Mouse (Mus musculus): ENCODE measurements around the gene Gbgt1. TPM values are rescaled to one million over a fixed set of nuclear protein-coding genes. Genes with fewer than 3 reads are reported as not detected.
A peak's percentile ranks its signal among the peaks of the same experiment; 100 is the strongest.
"Not testable (repeated sequence)": the region's sequence is repeated elsewhere in the genome, so short reads cannot be mapped to it uniquely, and the experiment has no call there.

Gbgt1 gene
- 0.76 to 1.8 TPM in 2 of 3 replicates, not detected in the other for total RNA-seq (2017)

GRCm38 (mm10) chr2:28496671-28497070 lies at the start of gene Gbgt1:
TSS of gene Gbgt1 (plus strand) at chr2:28496891.
- ATAC-seq (replicated peaks; ENCODE audit: insufficient number of reproducible peaks, low FRiP score, low TSS enrichment, poor library complexity, severe bottlenecking), result 0 out of 2 replicates have a peak, but pooled peaks have one; percentile 8

GRCm38 (mm10) chr2:28447315-28447670 lies 49.4 kb upstream of the Gbgt1 start:
- no peak for ATAC-seq (replicated peaks; ENCODE audit: insufficient number of reproducible peaks, low FRiP score, low TSS enrichment, poor library complexity, severe bottlenecking)

GRCm38 (mm10) chr2:28451663-28452062 lies 45.0 kb upstream of the Gbgt1 start:
- ATAC-seq (replicated peaks; ENCODE audit: insufficient number of reproducible peaks, low FRiP score, low TSS enrichment, poor library complexity, severe bottlenecking), result no peak

GRCm38 (mm10) chr2:28453539-28453938 lies 43.2 kb upstream of the Gbgt1 start:
- no peak for ATAC-seq (replicated peaks; ENCODE audit: insufficient number of reproducible peaks, low FRiP score, low TSS enrichment, poor library complexity, severe bottlenecking)

GRCm38 (mm10) chr2:28456616-28457015 lies 40.1 kb upstream of the Gbgt1 start:
- no peak for ATAC-seq (replicated peaks; ENCODE audit: insufficient number of reproducible peaks, low FRiP score, low TSS enrichment, poor library complexity, severe bottlenecking)

- peak; percentile 32; the same call in 1 of the 2 replicates for ATAC-seq (replicated peaks; ENCODE audit: insufficient number of reproducible peaks, low FRiP score, low TSS enrichment, poor library complexity, severe bottlenecking)
These were observed 32.8 kb upstream of the Gbgt1 start for GRCm38 (mm10) chr2:28463919-28464318.

- no peak for ATAC-seq (replicated peaks; ENCODE audit: insufficient number of reproducible peaks, low FRiP score, low TSS enrichment, poor library complexity, severe bottlenecking)
These were observed 31.8 kb upstream of the Gbgt1 start for GRCm38 (mm10) chr2:28464919-28465318.

- ATAC-seq (replicated peaks; ENCODE audit: insufficient number of reproducible peaks, low FRiP score, low TSS enrichment, poor library complexity, severe bottlenecking), result 0 out of 2 replicates have a peak, but pooled peaks have one; percentile 37
These were observed 30.7 kb upstream of the Gbgt1 start, which contains the start of gene 1700007K13Rik for GRCm38 (mm10) chr2:28465836-28466518. TSS of gene 1700007K13Rik (minus strand) at chr2:28466332.

GRCm38 (mm10) chr2:28467860-28468485 lies 28.7 kb upstream of the Gbgt1 start, which contains the start of gene Mrps2:
TSS of gene Mrps2 (plus strand) at chr2:28468066.
- peak; percentile 74 for ATAC-seq (replicated peaks; ENCODE audit: insufficient number of reproducible peaks, low FRiP score, low TSS enrichment, poor library complexity, severe bottlenecking)

- ATAC-seq (replicated peaks; ENCODE audit: insufficient number of reproducible peaks, low FRiP score, low TSS enrichment, poor library complexity, severe bottlenecking), result no peak
These were observed 28.0 kb upstream of the Gbgt1 start for GRCm38 (mm10) chr2:28468486-28469225.

- no peak for ATAC-seq (replicated peaks; ENCODE audit: insufficient number of reproducible peaks, low FRiP score, low TSS enrichment, poor library complexity, severe bottlenecking)
These were observed 27.2 kb upstream of the Gbgt1 start for GRCm38 (mm10) chr2:28469461-28469860.

- ATAC-seq (replicated peaks; ENCODE audit: insufficient number of reproducible peaks, low FRiP score, low TSS enrichment, poor library complexity, severe bottlenecking), result no peak
These were observed 26.1 kb upstream of the Gbgt1 start for GRCm38 (mm10) chr2:28470591-28470990.

- not testable (repeated sequence) for ATAC-seq (replicated peaks; ENCODE audit: insufficient number of reproducible peaks, low FRiP score, low TSS enrichment, poor library complexity, severe bottlenecking)
These were observed 24.7 kb upstream of the Gbgt1 start for GRCm38 (mm10) chr2:28472011-28472410.

GRCm38 (mm10) chr2:28477993-28478392 lies 18.7 kb upstream of the Gbgt1 start:
- not testable (repeated sequence) for ATAC-seq (replicated peaks; ENCODE audit: insufficient number of reproducible peaks, low FRiP score, low TSS enrichment, poor library complexity, severe bottlenecking)

GRCm38 (mm10) chr2:28479208-28480204 lies 17.2 kb upstream of the Gbgt1 start:
- ATAC-seq (replicated peaks; ENCODE audit: insufficient number of reproducible peaks, low FRiP score, low TSS enrichment, poor library complexity, severe bottlenecking), result no peak

GRCm38 (mm10) chr2:28483861-28484260 lies 12.8 kb upstream of the Gbgt1 start:
- ATAC-seq (replicated peaks; ENCODE audit: insufficient number of reproducible peaks, low FRiP score, low TSS enrichment, poor library complexity, severe bottlenecking), result no peak

GRCm38 (mm10) chr2:28494521-28494920 lies 2.2 kb upstream of the Gbgt1 start:
- no peak for ATAC-seq (replicated peaks; ENCODE audit: insufficient number of reproducible peaks, low FRiP score, low TSS enrichment, poor library complexity, severe bottlenecking)

- ATAC-seq (replicated peaks; ENCODE audit: insufficient number of reproducible peaks, low FRiP score, low TSS enrichment, poor library complexity, severe bottlenecking), result peak; percentile 84
These were observed 1.4 kb upstream of the Gbgt1 start for GRCm38 (mm10) chr2:28495207-28495756.

All from monocyte, adult 5-6 weeks (primary cell).